9 mouse cellular contexts compared by ENCODE assay signal in genomic region chr5:149483321-149484052, GRCm38 (mm10). TPM values are rescaled to one million over a fixed set of nuclear protein-coding genes. Genes with fewer than 3 reads are reported as not detected.
DNase-seq lines count a peak whose midpoint lies in the region; ATAC-seq lines count a peak whose summit lies in the region.
"Had no signal": no experiment of that assay in that cellular context is flagged by ENCODE, and none has a peak within 500 bp of the region (broad histone marks: within the 10 kb centered on the region; RNA-seq: fewer than 3 reads in every experiment).

No protein-coding gene starts in this region.

- 53% methylated on average over 12 of the region's 12 CpGs for WGBS in liver, embryonic 11.5 days
- WGBS in midbrain, embryonic 14.5 days = 66% methylated on average over 12 of the region's 12 CpGs

- no peaks in the 10 kb centered on the region for H3K36me3 ChIP-seq in liver, embryonic 11.5 days (ENCODE audit: control insufficient read depth, insufficient read depth, low read length)
- no peaks in the 10 kb centered on the region for H3K36me3 ChIP-seq in midbrain, embryonic 14.5 days (ENCODE audit: control insufficient read depth, insufficient read depth, low read length)

- H3K4me3 ChIP-seq in liver, embryonic 11.5 days (ENCODE audit: low read depth, low read length) = no peak overlapping the region
- no peak overlapping the region for H3K4me3 ChIP-seq in midbrain, embryonic 14.5 days (replicated peaks; ENCODE audit: low read depth, low read length)

- H3K9me3 ChIP-seq in liver, embryonic 11.5 days (ENCODE audit: control insufficient read depth, low read length) = no peaks in the 10 kb centered on the region; the same call in 1 of the 2 replicates
- H3K9me3 ChIP-seq in midbrain, embryonic 14.5 days (ENCODE audit: control insufficient read depth, low read length) = no peaks in the 10 kb centered on the region

- H3K27me3 ChIP-seq in liver, embryonic 11.5 days (replicated peaks; ENCODE audit: control insufficient read depth, insufficient read depth, low read length) = no peaks in the 10 kb centered on the region
- no peaks in the 10 kb centered on the region for H3K27me3 ChIP-seq in midbrain, embryonic 14.5 days (ENCODE audit: control insufficient read depth, insufficient read depth, low read length)

- no peak overlapping the region for H3K4me2 ChIP-seq in liver, embryonic 11.5 days
- H3K4me2 ChIP-seq in midbrain, embryonic 14.5 days (ENCODE audit: low read length) = no peak overlapping the region

- H3K4me1 ChIP-seq in liver, embryonic 11.5 days (replicated peaks; ENCODE audit: control insufficient read depth, insufficient read depth, low read length) = no peaks in the 10 kb centered on the region
- peaks cover 10% of the 10 kb centered on the region for H3K4me1 ChIP-seq in midbrain, embryonic 14.5 days (ENCODE audit: control insufficient read depth, insufficient read depth, low read length)

- no peak overlapping the region for H3K9ac ChIP-seq in liver, embryonic 11.5 days (ENCODE audit: low read depth, low read length)
- H3K9ac ChIP-seq in midbrain, embryonic 14.5 days (replicated peaks; ENCODE audit: low read length) = no peak overlapping the region

- no peak overlapping the region for H3K27ac ChIP-seq in liver, embryonic 11.5 days (ENCODE audit: low read depth, low read length)
- H3K27ac ChIP-seq in midbrain, embryonic 14.5 days (replicated peaks; ENCODE audit: low read depth, low read length) = no peak overlapping the region

- ATAC-seq in CD4-positive, CD25-positive, alpha-beta regulatory T cell, adult 4 months = no peak
- no peak for ATAC-seq in liver, embryonic 11.5 days (replicated peaks; ENCODE audit: low FRiP score)
- ATAC-seq in midbrain, embryonic 14.5 days (ENCODE audit: low FRiP score, low TSS enrichment) = no peak

- DNase-seq in CD4-positive, CD25-positive, alpha-beta regulatory T cell, adult 2 months (ENCODE audit: low read depth, low spot score) = peak; percentile 48
- DNase-seq in liver (peak; percentile 26), ZHBTc4 (ENCODE audit: low read depth, low spot score) (peak; percentile 84)
- DNase-seq in liver, embryonic 11.5 days (ENCODE audit: low spot score) = no peak
- peak; percentile 46 for DNase-seq in naive thymus-derived CD4-positive, alpha-beta T cell, adult 2 months (ENCODE audit: low read depth)
- DNase-seq in midbrain, embryonic 14.5 days = no peak
- DNase-seq in retina, embryonic 14.5 days (ENCODE audit: low spot score) = no peak
- DNase-seq: lung, postnatal 4 days had no signal

RNA-seq across cellular contexts. Expression of gene Tex26, which starts 44.0 kb away (rescaled TPM):
- polyA plus RNA-seq in CD4-positive, CD25-positive, alpha-beta regulatory T cell, adult 4 months (2017; shearing (Covaris generic)) = not detected
- 0.48 and 0.62 TPM in 2 replicates for polyA plus RNA-seq in liver, embryonic 11.5 days (2014; fragmentation: Nextera tagmentation; extraction: Ambion mirVana)
- 0.81 and 1.00 TPM in 2 replicates for polyA plus RNA-seq in midbrain, embryonic 14.5 days (2014; fragmentation: Nextera tagmentation; extraction: Ambion mirVana)

RNA-seq across cellular contexts. Expression of gene Wdr95, which starts 45.0 kb away (rescaled TPM):
- not detected for polyA plus RNA-seq in CD4-positive, CD25-positive, alpha-beta regulatory T cell, adult 4 months (2017; shearing (Covaris generic))
- not detected in 2 replicates for polyA plus RNA-seq in liver, embryonic 11.5 days (2014; fragmentation: Nextera tagmentation; extraction: Ambion mirVana)
- polyA plus RNA-seq in midbrain, embryonic 14.5 days (2014; fragmentation: Nextera tagmentation; extraction: Ambion mirVana) = 0.30 TPM in 1 of 2 replicates, not detected in the other

Comparison
In these comparisons a context has a peak if more than half of its experiments do, and no peak if none do; other contexts are left out.
1. DNase-seq: peak in CD4-positive, CD25-positive, alpha-beta regulatory T cell, adult 2 months (single experiment), liver (single experiment), ZHBTc4 (single experiment) and naive thymus-derived CD4-positive, alpha-beta T cell, adult 2 months (single experiment); none in liver, embryonic 11.5 days (single experiment), midbrain, embryonic 14.5 days (single experiment) and retina, embryonic 14.5 days (single experiment).